Mouse (Mus musculus) gastrocnemius, adult 18-20 months (tissue): Measurements from ENCODE around the gene Sez6. TPM values are rescaled to one million over a fixed set of nuclear protein-coding genes. Genes with fewer than 3 reads are reported as not detected.

Source experiments
- DNase-seq: peaks from one replicate; pipeline ENCODE4 v3.0.0; 2021; ENCODE audit warnings: low spot score
- total RNA-seq, 2 experiments: library from RNA; stranded (reverse); gene quantifications; 2 replicates each; pipeline ENCODE4 v1.2.3; 2021

The Sez6 gene
- total RNA-seq, 2 experiments from 2014 or later = 0.12 to 0.16 TPM

- no peak for DNase-seq
Observed at GRCm38 (mm10) chr11:77942230-77942629, 11.6 kb downstream of the Sez6 start.

GRCm38 (mm10) chr11:77947860-77948259, 17.3 kb downstream of the Sez6 start:
- DNase-seq = no peak

DNA sequence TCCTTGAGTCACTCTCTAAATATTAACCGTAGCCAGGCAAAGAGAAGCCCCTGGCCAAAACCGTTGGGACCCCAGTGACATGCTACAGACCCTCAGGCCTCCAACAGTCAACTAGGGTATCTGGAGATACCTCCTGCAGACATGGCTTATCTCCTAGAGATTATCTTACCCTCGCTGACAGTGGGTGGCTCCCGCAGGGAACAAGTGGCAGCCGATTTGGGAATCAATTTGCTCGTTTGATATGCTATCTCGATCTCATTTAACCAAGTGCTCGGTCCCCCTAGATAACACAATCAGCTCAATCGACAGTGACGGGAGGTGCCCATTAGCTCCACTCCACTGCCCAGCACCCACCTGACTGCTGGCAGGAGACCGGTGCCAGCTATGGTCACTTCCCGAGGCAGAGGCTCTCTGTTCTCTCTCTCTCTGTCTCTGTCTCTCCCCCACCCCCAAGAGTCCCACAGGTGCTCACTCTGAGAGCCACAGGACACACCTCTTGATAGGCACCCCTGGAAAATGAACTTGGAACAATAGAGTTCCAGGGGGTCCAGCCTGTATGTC, 19.6 kb downstream of the Sez6 start:
- DNase-seq = no peak

DNA sequence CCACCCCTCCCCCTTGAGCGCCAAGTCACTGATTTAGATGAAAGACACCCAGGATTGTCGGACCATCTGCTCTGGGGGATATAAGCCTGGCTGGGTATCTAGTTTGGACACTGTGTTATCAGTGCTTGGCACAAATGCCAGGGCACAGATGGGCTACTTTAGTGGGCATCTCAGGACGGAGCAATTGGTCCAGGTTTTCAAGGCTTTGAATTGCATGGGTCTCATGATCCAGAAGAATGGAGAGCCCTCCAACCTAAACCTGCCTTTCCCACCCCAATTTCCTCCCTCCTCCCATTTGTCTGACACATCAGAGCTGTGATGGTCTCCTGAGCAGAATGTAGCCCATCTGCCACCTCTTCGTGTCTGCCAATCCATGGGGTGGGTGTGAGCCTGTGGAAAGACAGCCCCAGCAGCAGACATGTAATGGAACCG, 20.2 kb downstream of the Sez6 start:
- no peak for DNase-seq

DNA sequence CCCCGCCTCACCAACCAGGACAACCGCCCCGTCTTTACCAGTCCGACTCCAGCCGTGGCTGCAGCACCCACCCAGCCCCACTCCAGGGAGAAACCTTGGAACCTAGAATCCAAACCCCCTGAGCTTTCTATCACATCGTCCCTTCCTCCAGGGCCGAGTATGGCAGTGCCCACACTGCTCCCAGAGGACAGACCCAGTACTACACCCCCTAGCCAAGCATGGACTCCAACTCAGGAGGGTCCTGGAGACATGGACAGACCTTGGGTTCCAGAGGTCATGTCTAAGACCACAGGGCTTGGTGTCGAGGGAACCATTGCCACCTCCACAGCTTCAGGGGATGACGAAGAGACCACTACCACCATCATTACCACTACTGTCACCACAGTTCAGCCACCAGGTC, 23.1 kb downstream of the Sez6 start:
- DNase-seq = no peak

DNA sequence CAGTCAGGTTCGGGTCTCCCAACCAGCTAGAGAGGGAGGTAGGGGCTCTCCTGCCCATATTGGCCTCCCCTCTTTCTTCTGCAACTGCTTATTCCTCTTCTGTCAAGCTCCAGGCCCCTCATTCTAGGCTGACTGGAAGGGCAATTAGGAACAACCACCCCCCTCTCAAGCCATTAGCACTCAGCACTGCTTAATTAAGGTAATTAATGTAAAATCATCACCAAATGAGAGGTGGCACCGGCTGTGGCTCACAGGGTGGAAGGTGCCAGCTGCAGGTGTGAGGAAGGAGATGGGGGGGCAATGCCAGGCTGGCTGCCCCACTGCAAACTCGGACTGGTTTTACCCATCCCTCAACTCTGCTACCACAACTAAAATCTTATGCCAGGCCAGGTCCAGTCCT, 25.8 kb downstream of the Sez6 start:
- DNase-seq = no peak

GRCm38 (mm10) chr11:77958268-77958667, 27.7 kb downstream of the Sez6 start:
- no peak for DNase-seq

GRCm38 (mm10) chr11:77958932-77959331, 28.3 kb downstream of the Sez6 start:
- no peak for DNase-seq

- no peak for DNase-seq
Observed at GRCm38 (mm10) chr11:77960199-77960598, 29.6 kb downstream of the Sez6 start.

GRCm38 (mm10) chr11:77960898-77961297, 30.3 kb downstream of the Sez6 start:
- DNase-seq = no peak

DNA sequence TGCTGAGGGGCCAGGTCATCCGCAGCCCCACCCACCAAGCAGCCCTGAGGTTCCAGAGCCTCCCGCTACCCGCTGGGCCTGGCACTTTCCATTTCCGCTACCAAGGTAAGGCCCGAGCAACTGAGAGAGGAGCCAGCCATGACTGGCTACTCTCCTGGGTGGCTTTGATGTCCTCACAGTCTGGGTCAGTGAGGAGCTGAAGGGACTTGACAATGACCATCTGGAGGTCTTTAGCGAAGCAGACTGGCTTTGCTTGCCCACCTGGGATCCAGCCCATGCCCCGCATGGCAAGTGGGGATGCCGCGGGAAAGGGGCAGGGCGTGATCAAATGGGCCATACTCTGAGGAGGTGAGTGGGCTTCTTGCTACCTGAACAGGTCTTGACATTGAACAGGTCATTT, 32.3 kb downstream of the Sez6 start:
- no peak for DNase-seq

- no peak for DNase-seq
Observed at GRCm38 (mm10) chr11:77964415-77965095, 34.0 kb downstream of the Sez6 start.

GRCm38 (mm10) chr11:77965101-77966036, 34.8 kb downstream of the Sez6 start:
- no peak for DNase-seq

DNA sequence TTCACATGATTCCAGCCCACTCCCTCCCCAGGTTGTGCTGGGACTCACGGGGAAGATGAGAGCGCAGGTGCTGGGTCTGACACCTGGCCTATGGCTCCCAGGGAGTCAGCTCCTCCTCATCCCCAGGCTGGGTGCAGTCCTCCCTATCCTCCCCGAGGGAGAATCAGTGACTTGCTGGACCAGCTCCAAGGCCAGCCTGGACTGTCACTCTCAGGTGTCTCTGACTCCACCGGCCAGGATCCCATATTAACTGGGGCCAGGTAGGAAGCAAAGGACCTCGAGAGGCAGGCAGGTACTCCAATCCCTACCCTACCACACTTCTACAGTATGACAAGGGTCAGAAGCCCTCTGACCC, 35.4 kb downstream of the Sez6 start:
- no peak for DNase-seq

DNA sequence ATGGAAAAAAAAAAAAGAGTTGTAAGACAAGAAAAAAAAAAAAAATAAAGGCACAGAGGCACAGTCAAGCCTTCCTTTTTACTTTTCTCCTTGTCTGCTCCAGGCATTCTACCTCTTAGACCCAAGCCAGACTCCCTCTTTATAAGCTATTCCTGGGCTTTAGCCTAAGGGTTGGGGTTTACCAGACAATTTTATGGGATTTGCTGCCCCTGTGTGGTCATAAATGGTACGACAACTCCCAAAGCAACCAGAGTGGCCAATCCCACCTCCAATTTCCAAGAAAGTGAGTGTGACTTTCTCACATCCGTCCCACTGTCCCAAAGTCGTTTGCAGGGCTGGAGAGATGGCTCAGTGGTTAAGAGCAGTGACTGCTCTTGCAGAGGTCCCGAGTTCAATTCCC, 36.5 kb downstream of the Sez6 start:
- DNase-seq = peak; percentile 75

DNA sequence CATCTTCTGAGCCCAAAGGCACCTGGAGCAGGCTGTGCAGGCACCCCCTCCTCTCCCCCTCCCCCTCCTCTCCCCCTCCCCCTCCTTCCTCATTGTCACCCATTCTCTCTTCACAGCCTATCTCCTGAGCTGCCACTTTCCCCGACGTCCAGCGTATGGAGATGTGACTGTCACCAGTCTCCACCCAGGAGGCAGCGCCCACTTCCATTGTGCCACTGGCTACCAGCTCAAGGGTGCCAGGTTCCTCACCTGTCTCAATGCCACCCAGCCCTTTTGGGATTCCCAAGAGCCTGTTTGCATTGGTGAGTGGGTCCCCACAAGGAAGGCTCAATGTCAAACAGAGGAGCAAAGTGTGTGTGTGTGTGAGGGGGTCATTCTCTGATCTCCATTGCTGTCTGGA, 38.2 kb downstream of the Sez6 start:
- DNase-seq = no peak

- DNase-seq = no peak
Observed at GRCm38 (mm10) chr11:77970718-77971117, 40.1 kb downstream of the Sez6 start.

DNA sequence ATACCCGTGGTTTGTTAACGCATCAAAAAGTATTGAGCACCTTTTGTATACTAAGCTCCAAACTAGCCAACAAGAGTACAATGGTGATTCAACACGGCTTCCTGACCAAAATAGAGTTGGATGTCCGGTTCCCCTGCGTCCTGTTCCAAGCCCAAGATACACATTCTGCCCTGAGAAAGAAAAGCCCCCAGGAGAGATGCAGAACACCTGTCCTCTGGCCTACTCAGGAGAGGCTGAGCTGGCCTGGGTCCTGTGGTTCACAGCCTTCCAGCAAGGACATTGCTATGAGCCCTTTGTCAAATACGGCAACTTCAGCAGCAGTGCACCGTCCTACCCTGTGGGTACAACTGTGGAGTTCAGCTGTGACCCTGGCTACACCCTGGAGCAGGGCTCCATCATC, 42.9 kb downstream of the Sez6 start:
- DNase-seq = no peak

DNA sequence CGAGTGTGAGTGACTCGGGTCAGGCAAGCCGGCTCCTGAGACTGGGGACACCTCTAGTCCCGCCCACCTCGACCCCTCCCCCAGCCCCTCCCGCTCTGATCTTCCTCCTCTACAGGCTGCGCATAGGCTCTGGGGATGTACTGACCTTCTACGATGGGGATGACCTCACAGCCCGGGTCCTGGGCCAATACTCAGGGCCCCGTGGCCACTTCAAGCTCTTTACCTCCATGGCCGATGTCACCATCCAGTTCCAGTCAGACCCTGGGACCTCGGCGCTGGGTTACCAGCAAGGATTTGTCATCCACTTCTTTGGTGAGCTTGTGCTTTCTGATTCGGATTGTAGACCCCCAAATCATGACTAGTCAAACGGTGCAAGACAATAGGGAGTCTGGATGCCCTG, 43.7 kb downstream of the Sez6 start:
- no peak for DNase-seq

DNA sequence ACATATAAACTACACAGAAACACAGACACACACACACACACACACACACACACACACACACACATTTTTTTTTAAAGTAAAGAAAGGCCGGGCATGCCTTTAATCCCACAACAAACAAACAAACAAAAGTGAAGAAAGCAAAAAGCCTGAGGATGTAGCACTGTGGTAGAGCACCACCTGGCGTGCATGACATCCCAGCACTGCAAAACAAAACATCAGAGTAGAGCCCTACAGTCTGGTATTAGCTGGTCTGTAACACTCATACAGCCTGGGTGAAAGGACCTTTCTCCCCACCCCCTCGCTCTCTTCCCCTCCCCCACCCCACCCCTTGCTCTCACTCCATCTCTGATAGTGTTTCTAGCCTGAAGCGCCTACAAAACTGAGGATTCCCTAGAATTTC, 45.3 kb downstream of the Sez6 start:
- no peak for DNase-seq

DNA sequence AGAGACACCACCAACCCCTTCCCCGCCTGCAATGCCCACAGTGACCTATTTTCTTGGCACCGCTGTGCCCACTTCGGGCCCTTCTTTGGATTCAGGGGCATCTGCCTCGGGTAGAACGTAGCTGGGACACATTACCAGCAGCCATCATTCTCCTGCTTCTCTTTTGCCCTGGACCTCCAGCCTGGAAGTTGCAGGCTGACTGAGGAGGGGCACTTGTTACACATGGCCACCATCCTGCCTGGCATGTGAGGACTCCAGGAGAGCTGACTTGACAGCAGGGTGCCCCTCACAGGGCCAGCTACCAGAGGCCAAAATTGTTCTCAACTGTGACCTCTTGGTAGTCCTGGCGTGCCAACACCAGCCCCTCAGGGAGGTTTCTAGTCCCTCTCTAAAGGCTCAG, 47.6 kb downstream of the Sez6 start:
- no peak for DNase-seq

- no peak for DNase-seq
Observed at GRCm38 (mm10) chr11:77979221-77979809, 48.7 kb downstream of the Sez6 start.
